Mouse (Mus musculus) cortical plate, adult 2 months (tissue): ENCODE measurements around the gene Alyref2.

Source experiments
- CTCF ChIP-seq: fragments of 200-500 bp; IDR thresholded peaks from 2 replicates; pipeline ENCODE4 v1.5.1; 2011; ENCODE audit warnings: mild to moderate bottlenecking, control low read depth, low read length; ENCODE audit not compliant: insufficient read depth; ENCODE audit errors: extremely low read depth
- POLR2A ChIP-seq: fragments of 200-500 bp; IDR thresholded peaks from 2 replicates; pipeline ENCODE4 v1.6.1; 2011; ENCODE audit warnings: mild to moderate bottlenecking, low read length, control low read depth; ENCODE audit not compliant: insufficient read depth; ENCODE audit errors: extremely low read depth

GRCm38 (mm10) chr1:171477758-171478545, 25.3 kb upstream of the Alyref2 start:
- TF ChIP-seq CTCF (no peak), POLR2A (no peak)
